ENCODE assay signal across 22 mouse cellular contexts in genomic region chr8:10643244-10643643, GRCm38 (mm10).
DNase-seq lines count a peak whose midpoint lies in the region; ATAC-seq lines count a peak whose summit lies in the region.
"Had no signal": no experiment of that assay in that cellular context is flagged by ENCODE, and none has a peak within 500 bp of the region (broad histone marks: within the 10 kb centered on the region; RNA-seq: fewer than 3 reads in every experiment).

No protein-coding gene starts in this region.

- peaks cover 57% of the 10 kb centered on the region for H3K4me1 ChIP-seq in heart, embryonic 10.5 days
- peaks cover 51% of the 10 kb centered on the region for H3K4me1 ChIP-seq in heart, embryonic 15.5 days (replicated peaks)

- no peak overlapping the region for H3K9ac ChIP-seq in heart, embryonic 15.5 days
- H3K9ac ChIP-seq: embryonic facial prominence, embryonic 13.5 days; forebrain, embryonic 13.5 days; forebrain, postnatal 0 days; hindbrain, embryonic 12.5 days had no signal

- no peaks in the 10 kb centered on the region for H3K9me3 ChIP-seq in heart, embryonic 10.5 days
- H3K9me3 ChIP-seq in heart, embryonic 15.5 days (replicated peaks), result no peaks in the 10 kb centered on the region
- H3K9me3 ChIP-seq: embryonic facial prominence, embryonic 13.5 days; forebrain, embryonic 13.5 days; hindbrain, embryonic 12.5 days had no signal

- intact Hi-C loops in heart, postnatal 10 days (cut with DNase I), result loop anchor here (5.0 kb wide), 1 partner anchor 56 kb away; no protein-coding TSS in a partner anchor
- intact Hi-C loops in heart, postnatal 25 days (cut with DNase I), result loop anchor here (5.0 to 10.0 kb wide), 2 partner anchors 56 to 172 kb away; no protein-coding TSS in a partner anchor

- H3K27me3 ChIP-seq in heart, embryonic 10.5 days (ENCODE audit: insufficient read depth, poor library complexity, severe bottlenecking), result no peaks in the 10 kb centered on the region
- no peaks in the 10 kb centered on the region for H3K27me3 ChIP-seq in heart, embryonic 15.5 days
- H3K27me3 ChIP-seq: embryonic facial prominence, embryonic 13.5 days; forebrain, embryonic 13.5 days; hindbrain, embryonic 12.5 days; Patski had no signal

- DNase-seq in heart, adult 11 months, result peak; percentile 79
- no peak for DNase-seq in heart, postnatal 10 days
- DNase-seq in heart, embryonic 10.5 days (ENCODE audit: low spot score), result no peak
- DNase-seq in heart, postnatal 25 days (ENCODE audit: low spot score), result no peak
- DNase-seq in urinary bladder, postnatal 25 days (ENCODE audit: low spot score), result no peak
- DNase-seq: adrenal gland, postnatal 14 days; cerebellum, adult 11-12 months; cerebellum, adult 9-10 months; cerebellum, postnatal 25 days; forebrain, postnatal 0 days; gastrocnemius, postnatal 36 days; kidney, adult 9 months had no signal

- H3K4me3 ChIP-seq in heart, embryonic 10.5 days, result no peak overlapping the region
- H3K4me3 ChIP-seq in heart, embryonic 15.5 days, result no peak overlapping the region
- H3K4me3 ChIP-seq: embryonic facial prominence, embryonic 13.5 days; forebrain, embryonic 13.5 days; hindbrain, embryonic 12.5 days had no signal

- H3K27ac ChIP-seq in heart, embryonic 10.5 days, result peak overlapping the region; percentile 85
- H3K27ac ChIP-seq in heart, embryonic 15.5 days, result peak overlapping the region; percentile 74
- H3K27ac ChIP-seq: embryonic facial prominence, embryonic 13.5 days; forebrain, embryonic 13.5 days; hindbrain, embryonic 12.5 days had no signal

- no peaks in the 10 kb centered on the region for H3K36me3 ChIP-seq in heart, embryonic 10.5 days
- H3K36me3 ChIP-seq in heart, embryonic 15.5 days, result no peaks in the 10 kb centered on the region
- H3K36me3 ChIP-seq: embryonic facial prominence, embryonic 13.5 days; hindbrain, embryonic 12.5 days had no signal

- no peak overlapping the region for H3K4me2 ChIP-seq in heart, embryonic 15.5 days
- H3K4me2 ChIP-seq: embryonic facial prominence, embryonic 13.5 days; forebrain, embryonic 13.5 days; hindbrain, embryonic 12.5 days had no signal

- 31% methylated on average over 4 of the region's 4 CpGs for WGBS in heart, embryonic 10.5 days
- 25% methylated on average over 4 of the region's 4 CpGs for WGBS in heart, embryonic 15.5 days

- no peak for ATAC-seq in heart, embryonic 15.5 days (replicated peaks; ENCODE audit: insufficient number of reproducible peaks, insufficient read depth, low FRiP score, low read depth)
- ATAC-seq in monocyte, adult 5-6 weeks (replicated peaks; ENCODE audit: insufficient number of reproducible peaks, low FRiP score, low TSS enrichment, poor library complexity, severe bottlenecking), result no peak
- ATAC-seq: activated CD4-positive, CD25-positive, alpha-beta regulatory T cell, adult 4 months; forebrain, embryonic 13.5 days; forebrain, postnatal 0 days; hindbrain, embryonic 16.5 days; inflammation-experienced regulatory T-cells, adult 6 months; intestine, postnatal 0 days; Patski had no signal
